Mouse (Mus musculus): ENCODE results near the gene Micu2. TPM values are rescaled to one million over a fixed set of nuclear protein-coding genes. Genes with fewer than 3 reads are reported as not detected.
"Not testable (repeated sequence)": the region's sequence is repeated elsewhere in the genome, so short reads cannot be mapped to it uniquely, and the experiment has no call there.

Micu2 gene
- polyA plus RNA-seq, 1 experiment = 10.7 TPM

GRCm38 (mm10) chr14:57933608-57934007 lies 65.5 kb downstream of the Micu2 start:
- Histone ChIP-seq H3K27ac (ENCODE audit: insufficient read depth, low read length) (no peak overlapping the region), H3K4me3 (ENCODE audit: extremely low read depth, insufficient read depth, insufficient read length) (no peak overlapping the region), H3K27me3 (ENCODE audit: control insufficient read depth, insufficient read depth, low read length) (no peaks in the 10 kb centered on the region), H3K36me3 (ENCODE audit: control insufficient read depth, insufficient read depth, low read length) (peaks cover 3% of the 10 kb centered on the region; the same call in 1 of the 2 replicates), H3K4me1 (ENCODE audit: control insufficient read depth, insufficient read depth, insufficient read length) (no peaks in the 10 kb centered on the region)
- TF ChIP-seq POLR2A (IDR thresholded peaks at IDR 0.05; ENCODE audit: low read depth, low read length) (no peak), CTCF (IDR thresholded peaks at IDR 0.05; ENCODE audit: extremely low read depth, insufficient read depth, insufficient read length, insufficient replicate concordance) (no peak)
- WGBS = 91% methylated on average over 7 of the region's 7 CpGs
- DNase-seq (ENCODE audit: low read depth in 1 of 2, low spot score in 2 of 2) = no peak

GRCm38 (mm10) chr14:57932881-57933443 lies 66.1 kb downstream of the Micu2 start:
- Histone ChIP-seq H3K27ac (ENCODE audit: insufficient read depth, low read length) (no peak overlapping the region), H3K36me3 (ENCODE audit: control insufficient read depth, insufficient read depth, low read length) (peaks cover 3% of the 10 kb centered on the region; the same call in 1 of the 2 replicates), H3K27me3 (ENCODE audit: control insufficient read depth, insufficient read depth, low read length) (no peaks in the 10 kb centered on the region), H3K4me3 (ENCODE audit: extremely low read depth, insufficient read depth, insufficient read length) (no peak overlapping the region), H3K4me1 (ENCODE audit: control insufficient read depth, insufficient read depth, insufficient read length) (no peaks in the 10 kb centered on the region)
- no peak for DNase-seq (ENCODE audit: low read depth in 1 of 2, low spot score in 2 of 2)
- 69% methylated on average over 7 of the region's 7 CpGs for WGBS
- TF ChIP-seq CTCF (IDR thresholded peaks at IDR 0.05; ENCODE audit: extremely low read depth, insufficient read depth, insufficient read length, insufficient replicate concordance) = no peak
- TF ChIP-seq POLR2A (IDR thresholded peaks at IDR 0.05; ENCODE audit: low read depth, low read length) = no peak

- H3K4me1 ChIP-seq (ENCODE audit: control insufficient read depth, insufficient read depth, insufficient read length) = no peaks in the 10 kb centered on the region
- no peaks in the 10 kb centered on the region for H3K27me3 ChIP-seq (ENCODE audit: control insufficient read depth, insufficient read depth, low read length)
- no peak overlapping the region for H3K27ac ChIP-seq (ENCODE audit: insufficient read depth, low read length)
- DNase-seq (ENCODE audit: low read depth in 1 of 2, low spot score in 2 of 2) = no peak
- H3K4me3 ChIP-seq (ENCODE audit: extremely low read depth, insufficient read depth, insufficient read length) = no peak overlapping the region
- TF ChIP-seq CTCF (IDR thresholded peaks at IDR 0.05; ENCODE audit: extremely low read depth, insufficient read depth, insufficient read length, insufficient replicate concordance) (no peak), POLR2A (IDR thresholded peaks at IDR 0.05; ENCODE audit: low read depth, low read length) (no peak)
- H3K36me3 ChIP-seq (ENCODE audit: control insufficient read depth, insufficient read depth, low read length) = peaks cover 24% of the 10 kb centered on the region
- 67% methylated on average over 10 of the region's 10 CpGs for WGBS
These were observed 77.5 kb downstream of the Micu2 start for GRCm38 (mm10) chr14:57921428-57922131.

GRCm38 (mm10) chr14:57920568-57921310 lies 78.3 kb downstream of the Micu2 start:
- no peak overlapping the region for H3K27ac ChIP-seq (ENCODE audit: insufficient read depth, low read length)
- H3K4me3 ChIP-seq (ENCODE audit: extremely low read depth, insufficient read depth, insufficient read length) = no peak overlapping the region
- no peak for DNase-seq (ENCODE audit: low read depth in 1 of 2, low spot score in 2 of 2)
- peaks cover 25% of the 10 kb centered on the region for H3K36me3 ChIP-seq (ENCODE audit: control insufficient read depth, insufficient read depth, low read length)
- TF ChIP-seq POLR2A (IDR thresholded peaks at IDR 0.05; ENCODE audit: low read depth, low read length) = no peak
- 93% methylated on average over 18 of the region's 18 CpGs for WGBS
- no peaks in the 10 kb centered on the region for H3K27me3 ChIP-seq (ENCODE audit: control insufficient read depth, insufficient read depth, low read length)
- H3K4me1 ChIP-seq (ENCODE audit: control insufficient read depth, insufficient read depth, insufficient read length) = no peaks in the 10 kb centered on the region

- peaks cover 22% of the 10 kb centered on the region for H3K36me3 ChIP-seq (ENCODE audit: control insufficient read depth, insufficient read depth, low read length)
These were observed 79.8 kb downstream of the Micu2 start for GRCm38 (mm10) chr14:57919148-57919875.

GRCm38 (mm10) chr14:57915341-57915740 lies 83.7 kb downstream of the Micu2 start:
- no peak overlapping the region for H3K27ac ChIP-seq (ENCODE audit: insufficient read depth, low read length)
- no peak for DNase-seq (ENCODE audit: low read depth in 1 of 2, low spot score in 2 of 2)
- no peaks in the 10 kb centered on the region for H3K4me1 ChIP-seq (ENCODE audit: control insufficient read depth, insufficient read depth, insufficient read length)
- H3K4me3 ChIP-seq (ENCODE audit: extremely low read depth, insufficient read depth, insufficient read length) = no peak overlapping the region
- 91% methylated on average over 6 of the region's 6 CpGs for WGBS
- TF ChIP-seq POLR2A (IDR thresholded peaks at IDR 0.05; ENCODE audit: low read depth, low read length) (no peak), CTCF (IDR thresholded peaks at IDR 0.05; ENCODE audit: extremely low read depth, insufficient read depth, insufficient read length, insufficient replicate concordance) (no peak)
- H3K36me3 ChIP-seq (ENCODE audit: control insufficient read depth, insufficient read depth, low read length) = peaks cover 12% of the 10 kb centered on the region
- H3K27me3 ChIP-seq (ENCODE audit: control insufficient read depth, insufficient read depth, low read length) = no peaks in the 10 kb centered on the region

More at GRCm38 (mm10) chr14:57919148-57919875, 79.8 kb downstream of the Micu2 start:
- no peak overlapping the region for H3K4me3 ChIP-seq (ENCODE audit: extremely low read depth, insufficient read depth, insufficient read length)
- H3K27me3 ChIP-seq (ENCODE audit: control insufficient read depth, insufficient read depth, low read length) = no peaks in the 10 kb centered on the region
- 94% methylated on average over 17 of the region's 17 CpGs for WGBS
- no peak overlapping the region for H3K27ac ChIP-seq (ENCODE audit: insufficient read depth, low read length)
- no peaks in the 10 kb centered on the region for H3K4me1 ChIP-seq (ENCODE audit: control insufficient read depth, insufficient read depth, insufficient read length)
- DNase-seq (ENCODE audit: low read depth in 1 of 2, low spot score in 2 of 2) = no peak
- TF ChIP-seq POLR2A (IDR thresholded peaks at IDR 0.05; ENCODE audit: low read depth, low read length) (no peak), CTCF (IDR thresholded peaks at IDR 0.05; ENCODE audit: extremely low read depth, insufficient read depth, insufficient read length, insufficient replicate concordance) (no peak)

GRCm38 (mm10) chr14:57912211-57913007 lies 86.7 kb downstream of the Micu2 start:
- not testable (repeated sequence) for DNase-seq (ENCODE audit: low read depth in 1 of 2, low spot score in 2 of 2); H3K36me3 ChIP-seq (ENCODE audit: control insufficient read depth, insufficient read depth, low read length); H3K27ac ChIP-seq (ENCODE audit: insufficient read depth, low read length); H3K27me3 ChIP-seq (ENCODE audit: control insufficient read depth, insufficient read depth, low read length); H3K4me3 ChIP-seq (ENCODE audit: extremely low read depth, insufficient read depth, insufficient read length)
- 50% methylated on average over 1 of the region's 1 CpGs for WGBS
- H3K4me1 ChIP-seq (ENCODE audit: control insufficient read depth, insufficient read depth, insufficient read length) = peaks cover 18% of the 10 kb centered on the region

- H3K4me3 ChIP-seq (ENCODE audit: extremely low read depth, insufficient read depth, insufficient read length); H3K36me3 ChIP-seq (ENCODE audit: control insufficient read depth, insufficient read depth, low read length); H3K27ac ChIP-seq (ENCODE audit: insufficient read depth, low read length); DNase-seq (ENCODE audit: low read depth in 1 of 2, low spot score in 2 of 2); H3K27me3 ChIP-seq (ENCODE audit: control insufficient read depth, insufficient read depth, low read length): not testable (repeated sequence)
- H3K4me1 ChIP-seq (ENCODE audit: control insufficient read depth, insufficient read depth, insufficient read length) = peaks cover 18% of the 10 kb centered on the region
These were observed 87.3 kb downstream of the Micu2 start for GRCm38 (mm10) chr14:57911787-57912186.

Measured in spleen, adult 2 months (tissue).